Mouse (Mus musculus) midbrain, embryonic 13.5 days (tissue): Measurements from ENCODE around the gene Svop. TPM values are rescaled to one million over a fixed set of nuclear protein-coding genes. Genes with fewer than 3 reads are reported as not detected.
A peak's percentile ranks its signal among the peaks of the same experiment; 100 is the strongest.

Experiments
- ATAC-seq: fragments of 200-750 bp; cut with Nextera tagmentation; 2 replicates; pipeline ENCODE4 v1.8.0; 2017; ENCODE audit warnings: mild to moderate bottlenecking, moderate TSS enrichment, moderate library complexity
- H3K27ac ChIP-seq: fragments of 300-500 bp; sonication (generic); 2 replicates; pipeline ENCODE4 v1.5.1; 2015; ENCODE audit warnings: inconsistent platforms, mild to moderate bottlenecking, moderate library complexity
- H3K27me3 ChIP-seq: fragments of 300-500 bp; sonication (generic); 2 replicates; pipeline ENCODE4 v1.6.1; 2015; ENCODE audit warnings: mild to moderate bottlenecking, inconsistent platforms
- H3K36me3 ChIP-seq: fragments of 300-500 bp; sonication (generic); 2 replicates; pipeline ENCODE4 v1.6.1; 2015; ENCODE audit warnings: mild to moderate bottlenecking, inconsistent platforms
- H3K4me1 ChIP-seq: fragments of 300-500 bp; sonication (generic); replicated peaks from 2 replicates; pipeline ENCODE4 v1.6.1; 2015; ENCODE audit warnings: inconsistent platforms
- H3K4me2 ChIP-seq: fragments of 300-500 bp; sonication (generic); replicated peaks from 2 replicates; pipeline ENCODE4 v1.6.1; 2015; ENCODE audit warnings: moderate library complexity, mild to moderate bottlenecking, inconsistent platforms
- H3K4me3 ChIP-seq: fragments of 300-500 bp; sonication (generic); replicated peaks from 2 replicates; pipeline ENCODE4 v1.5.1; 2015; ENCODE audit warnings: mild to moderate bottlenecking, inconsistent platforms
- H3K9ac ChIP-seq: fragments of 300-500 bp; sonication (generic); replicated peaks from 2 replicates; pipeline ENCODE4 v1.6.1; 2015; ENCODE audit warnings: mild to moderate bottlenecking, inconsistent platforms
- H3K9me3 ChIP-seq: fragments of 300-500 bp; sonication (generic); 2 replicates; pipeline ENCODE4 v1.6.1; 2016; ENCODE audit warnings: mild to moderate bottlenecking, inconsistent platforms
- WGBS: fragments of 180-500 bp; shearing (Covaris S2); methylation state at CpG from one replicate; pipeline ENCODE4 v1.1.7; 2015; 5-methylcytosine and 5-hydroxymethylcytosine counted together
- polyA plus RNA-seq: library from polyadenylated mRNA; unstranded; fragments of >200 nt; fragmentation: Nextera tagmentation; extraction: Ambion mirVana; gene quantifications from 2 replicates; pipeline ENCODE4 v1.2.1, GENCODE M21; 2015

Svop gene
- polyA plus RNA-seq, 1 experiment from 2014 or later, result 82.7 TPM

DNA sequence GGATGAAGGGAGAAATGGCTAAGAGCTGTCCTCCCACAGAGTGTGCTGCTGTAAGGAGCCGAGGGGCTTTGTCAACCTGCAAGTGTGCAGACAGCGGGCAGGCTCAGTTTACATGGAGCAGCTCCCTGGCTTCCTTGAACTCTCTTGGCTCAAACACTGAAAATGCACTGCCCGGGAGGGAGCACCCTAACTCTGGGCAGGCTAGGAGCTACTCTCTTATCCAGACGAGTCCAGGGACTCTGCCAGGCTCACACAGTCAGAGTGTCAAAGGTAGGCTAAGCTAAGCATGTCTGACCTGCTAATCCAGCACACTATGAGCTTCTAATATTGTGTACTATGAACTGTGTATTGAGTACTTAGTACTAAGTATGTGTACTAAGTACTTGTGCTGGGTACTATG lies 84.4 kb downstream of the Svop start:
- Histone ChIP-seq H3K9ac (no peak overlapping the region), H3K4me3 (no peak overlapping the region), H3K4me1 (no peaks in the 10 kb centered on the region), H3K27ac (no peak overlapping the region), H3K36me3 (no peaks in the 10 kb centered on the region), H3K9me3 (no peaks in the 10 kb centered on the region), H3K27me3 (no peaks in the 10 kb centered on the region), H3K4me2 (no peak overlapping the region)
- 81% methylated on average over 4 of the region's 4 CpGs for WGBS
- ATAC-seq, result no peak

- no peaks in the 10 kb centered on the region for H3K27me3 ChIP-seq
- no peaks in the 10 kb centered on the region for H3K9me3 ChIP-seq
- WGBS, result 84% methylated on average over 5 of the region's 5 CpGs
- no peak overlapping the region for H3K9ac ChIP-seq
- H3K27ac ChIP-seq, result no peak overlapping the region
- H3K4me3 ChIP-seq, result no peak overlapping the region
- no peaks in the 10 kb centered on the region for H3K36me3 ChIP-seq
- no peak for ATAC-seq
- H3K4me2 ChIP-seq, result no peak overlapping the region
- H3K4me1 ChIP-seq, result no peaks in the 10 kb centered on the region
Measured at GRCm38 (mm10) chr5:114005100-114005499, 86.3 kb downstream of the Svop start.

DNA sequence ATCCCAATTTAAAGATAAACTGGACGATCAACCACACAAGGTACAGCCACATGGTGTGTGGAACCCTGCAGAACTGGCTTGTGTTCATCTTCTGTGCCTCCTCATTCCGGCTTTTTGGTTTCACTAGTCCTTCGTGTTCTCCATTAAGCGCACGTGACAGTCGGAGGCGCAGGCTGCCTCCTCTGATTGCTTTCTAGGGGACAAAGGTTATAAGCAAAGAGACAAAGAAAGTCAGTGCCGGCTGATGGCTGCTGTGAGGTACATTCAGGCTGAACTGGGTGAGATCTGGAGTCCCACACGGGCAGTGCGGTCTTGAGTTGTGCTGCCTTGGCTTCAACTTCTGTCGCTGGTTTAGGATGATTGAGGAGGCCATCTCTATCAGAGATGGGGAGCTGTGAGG lies 86.8 kb downstream of the Svop start:
- 76% methylated on average over 11 of the region's 11 CpGs for WGBS
- Histone ChIP-seq H3K4me2 (no peak overlapping the region), H3K4me3 (no peak overlapping the region), H3K4me1 (no peaks in the 10 kb centered on the region), H3K9ac (no peak overlapping the region), H3K27me3 (no peaks in the 10 kb centered on the region), H3K27ac (no peak overlapping the region), H3K9me3 (no peaks in the 10 kb centered on the region), H3K36me3 (no peaks in the 10 kb centered on the region)
- no peak for ATAC-seq

DNA sequence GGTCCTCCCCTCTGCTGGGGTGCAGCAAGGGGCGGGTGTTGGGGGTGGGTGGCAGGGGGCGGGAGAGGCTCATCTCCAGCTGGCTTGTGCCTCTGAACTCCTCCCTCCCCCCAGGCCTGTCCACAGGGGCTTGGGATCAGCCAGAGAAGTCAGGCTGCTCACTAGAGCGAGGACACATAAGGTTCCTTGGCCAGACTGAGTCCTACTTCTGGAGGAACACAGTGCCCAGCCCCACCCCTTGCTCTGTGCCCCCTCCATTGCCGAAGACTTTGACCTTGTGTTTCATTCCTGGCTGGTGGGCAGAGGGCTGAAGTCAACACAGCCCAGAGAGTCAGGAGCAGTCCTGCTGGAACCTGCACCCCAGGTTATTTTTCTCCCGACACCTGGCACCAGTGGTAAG lies 87.8 kb downstream of the Svop start, which contains the start of gene Dao:
Gene Dao (plus strand): TSS at position 162 of the 400 bp plus-strand sequence.
- H3K9me3 ChIP-seq, result no peaks in the 10 kb centered on the region
- no peak within 1 kb of the TSS for H3K4me2 ChIP-seq
- no peak within 1 kb of the TSS for H3K27ac ChIP-seq
- no peaks in the 10 kb centered on the region for H3K27me3 ChIP-seq
- no peak within 1 kb of the TSS for H3K9ac ChIP-seq
- ATAC-seq, result no peak
- H3K4me3 ChIP-seq, result no peak within 1 kb of the TSS
- H3K4me1 ChIP-seq, result no peaks in the 10 kb centered on the region
- WGBS, result 58% methylated on average over 5 of the region's 5 CpGs
- H3K36me3 ChIP-seq, result no peaks in the 10 kb centered on the region

DNA sequence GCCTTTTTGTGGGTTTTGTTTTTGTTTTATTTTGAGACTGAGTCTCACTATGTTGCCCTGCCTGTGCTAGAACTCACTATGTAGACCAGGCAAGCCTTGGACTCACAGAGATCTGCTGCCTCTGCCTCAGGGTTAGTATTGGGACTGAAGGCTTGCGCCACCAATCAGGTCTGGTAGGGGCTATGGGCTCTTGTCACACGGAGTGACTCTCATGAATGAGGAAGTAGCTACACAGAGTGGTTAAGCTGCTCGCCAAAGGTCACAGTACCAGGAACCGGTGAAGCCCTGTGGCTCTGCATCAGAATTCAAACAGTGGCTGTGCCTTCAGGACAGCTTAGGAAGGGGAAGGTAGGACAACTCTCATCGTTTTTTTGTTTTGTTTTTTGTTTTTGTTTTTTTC lies 92.0 kb downstream of the Svop start:
- no peaks in the 10 kb centered on the region for H3K9me3 ChIP-seq
- H3K27ac ChIP-seq, result no peak overlapping the region
- H3K27me3 ChIP-seq, result no peaks in the 10 kb centered on the region
- H3K4me3 ChIP-seq, result no peak overlapping the region
- no peaks in the 10 kb centered on the region for H3K36me3 ChIP-seq
- peaks cover 4% of the 10 kb centered on the region for H3K4me1 ChIP-seq
- H3K9ac ChIP-seq, result no peak overlapping the region
- 68% methylated on average over 5 of the region's 5 CpGs for WGBS
- no peak for ATAC-seq
- H3K4me2 ChIP-seq, result no peak overlapping the region

GRCm38 (mm10) chr5:113996458-113996857 lies 94.9 kb downstream of the Svop start:
- H3K9me3 ChIP-seq, result no peaks in the 10 kb centered on the region
- no peaks in the 10 kb centered on the region for H3K27me3 ChIP-seq
- no peaks in the 10 kb centered on the region for H3K36me3 ChIP-seq
- H3K4me2 ChIP-seq, result no peak overlapping the region
- H3K4me1 ChIP-seq, result peaks cover 22% of the 10 kb centered on the region
- 70% methylated on average over 2 of the region's 2 CpGs for WGBS
- no peak for ATAC-seq
- H3K27ac ChIP-seq, result no peak overlapping the region
- H3K9ac ChIP-seq, result peak overlapping the region; percentile 16; the same call in 1 of the 2 replicates
- H3K4me3 ChIP-seq, result no peak overlapping the region

DNA sequence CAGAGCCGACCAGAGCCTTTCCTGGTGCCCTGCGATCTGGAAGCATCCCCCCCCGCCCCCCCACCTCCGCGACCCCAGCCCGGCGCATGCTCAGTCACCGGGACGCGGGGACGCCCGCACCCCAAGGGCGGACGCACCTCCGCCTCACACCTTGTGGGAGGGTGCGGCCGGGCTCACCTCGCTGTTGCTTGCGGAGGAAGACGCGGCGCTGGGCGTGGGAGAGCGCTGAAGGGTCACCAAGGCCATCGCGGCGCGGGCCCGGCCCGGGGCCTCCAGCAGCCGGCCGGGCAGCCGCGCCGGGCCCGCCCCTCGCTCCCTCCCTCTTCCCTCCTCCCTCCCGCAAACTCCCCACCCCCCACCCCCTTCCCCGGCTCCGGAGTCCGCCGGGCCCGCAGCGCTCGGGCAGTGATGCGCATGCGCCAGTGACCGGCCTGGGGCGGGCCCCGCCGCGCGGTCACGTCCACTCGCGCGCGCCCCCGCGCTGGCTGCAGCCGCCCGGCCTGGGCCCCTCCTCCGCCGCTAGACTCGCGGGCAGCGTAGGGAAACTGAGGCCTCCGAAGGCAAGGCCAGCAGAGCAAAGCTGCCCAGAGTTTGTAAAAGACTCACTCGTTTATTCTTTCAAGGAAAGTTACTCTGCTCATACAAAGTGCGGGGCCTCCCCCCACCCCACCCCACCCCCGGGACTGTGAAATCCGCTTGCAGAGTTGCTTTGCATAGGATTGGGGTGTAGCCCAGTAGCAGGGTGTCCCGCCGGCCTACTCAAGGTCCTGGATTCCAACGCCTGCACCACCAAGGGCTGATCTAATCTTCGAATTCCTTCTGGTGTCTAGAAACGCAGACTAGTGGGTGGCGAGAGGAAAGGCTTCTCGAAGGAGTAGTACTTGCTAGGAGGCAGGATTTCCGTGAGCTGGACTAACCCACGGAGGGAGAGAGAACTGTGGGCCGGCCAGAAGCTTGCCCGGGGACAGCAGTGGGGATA lies 97.6 kb downstream of the Svop start, which contains the start of gene Ssh1:
Gene Ssh1 (minus strand): TSS at position 408 of the 979 bp plus-strand sequence.
- H3K4me3 ChIP-seq, result peak within 1 kb of the TSS; percentile 72
- 1% methylated on average over 77 of the region's 83 CpGs for WGBS
- peak within 1 kb of the TSS; percentile 94 for H3K27ac ChIP-seq
- H3K4me1 ChIP-seq, result peaks cover 41% of the 10 kb centered on the region
- H3K9me3 ChIP-seq, result no peaks in the 10 kb centered on the region
- H3K36me3 ChIP-seq, result peaks cover 9% of the 10 kb centered on the region; the same call in 1 of the 2 replicates
- H3K9ac ChIP-seq, result peak within 1 kb of the TSS; percentile 90
- H3K27me3 ChIP-seq, result no peaks in the 10 kb centered on the region
- H3K4me2 ChIP-seq, result peak within 1 kb of the TSS; percentile 66
- ATAC-seq, result peak; percentile 88

DNA sequence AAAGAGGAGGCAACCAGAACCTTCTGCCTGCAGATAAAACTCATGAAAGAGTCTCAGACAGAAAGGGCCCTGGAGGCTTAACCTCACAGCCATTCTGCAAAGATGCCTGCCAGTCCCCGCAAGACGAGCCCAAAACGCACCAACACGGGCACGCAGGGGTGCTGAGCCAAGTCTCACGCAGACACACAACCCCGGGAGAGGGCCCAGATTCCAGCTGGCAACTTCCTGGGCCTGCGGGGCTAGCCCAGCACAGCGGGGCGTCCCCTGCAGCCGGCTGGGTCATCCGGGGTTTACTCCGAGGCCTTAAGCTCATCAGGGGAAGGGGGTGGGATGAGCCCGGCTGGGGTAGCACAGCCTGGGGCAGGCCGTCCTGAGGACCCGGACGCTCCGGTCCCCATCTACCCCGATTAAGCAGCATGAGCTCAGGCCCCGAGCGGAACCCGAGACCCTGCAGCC lies 98.3 kb downstream of the Svop start:
- under 1% methylated on average over 22 of the region's 22 CpGs for WGBS
- Histone ChIP-seq H3K4me3 (peak overlapping the region; percentile 72), H3K9me3 (no peaks in the 10 kb centered on the region), H3K4me1 (peaks cover 41% of the 10 kb centered on the region), H3K36me3 (peaks cover 10% of the 10 kb centered on the region; the same call in 1 of the 2 replicates), H3K9ac (peak overlapping the region; percentile 90), H3K4me2 (peak overlapping the region; percentile 66), H3K27ac (peak overlapping the region; percentile 94), H3K27me3 (no peaks in the 10 kb centered on the region)
- ATAC-seq, result peak; percentile 92

DNA sequence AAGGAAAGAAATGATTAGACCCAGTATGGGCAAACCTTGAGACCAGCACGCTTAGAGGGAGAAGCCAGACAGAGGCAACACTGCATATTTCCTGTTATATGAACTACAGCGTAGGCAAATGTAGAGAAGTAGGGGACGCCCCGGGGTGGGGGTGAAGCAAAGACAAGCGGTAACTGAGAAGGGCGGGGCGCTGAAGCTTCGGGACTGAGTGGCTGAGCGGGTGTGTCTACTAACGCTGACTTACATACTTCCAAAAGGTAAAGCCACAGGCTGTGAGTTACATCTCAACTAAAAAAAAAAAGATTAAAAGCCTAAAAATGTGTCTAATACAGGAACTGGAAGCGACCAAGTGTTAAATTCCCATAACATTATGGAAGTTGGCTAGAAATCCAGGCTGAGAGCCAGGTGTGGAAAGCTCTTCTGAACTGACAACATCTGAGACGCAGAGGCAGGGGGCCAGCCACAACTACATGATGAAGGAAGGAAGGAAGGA lies 99.0 kb downstream of the Svop start:
- H3K9me3 ChIP-seq, result no peaks in the 10 kb centered on the region
- peak overlapping the region; percentile 72 for H3K4me3 ChIP-seq
- no peak for ATAC-seq
- peak overlapping the region; percentile 90 for H3K9ac ChIP-seq
- H3K27me3 ChIP-seq, result no peaks in the 10 kb centered on the region
- peak overlapping the region; percentile 66 for H3K4me2 ChIP-seq
- H3K4me1 ChIP-seq, result peaks cover 41% of the 10 kb centered on the region
- peaks cover 10% of the 10 kb centered on the region; the same call in 1 of the 2 replicates for H3K36me3 ChIP-seq
- peak overlapping the region; percentile 94 for H3K27ac ChIP-seq
- 42% methylated on average over 12 of the region's 12 CpGs for WGBS

GRCm38 (mm10) chr5:113991141-113991540 lies 100.2 kb downstream of the Svop start:
- WGBS, result 70% methylated on average over 7 of the region's 7 CpGs
- H3K4me1 ChIP-seq, result peaks cover 49% of the 10 kb centered on the region
- no peak overlapping the region for H3K4me3 ChIP-seq
- H3K9me3 ChIP-seq, result no peaks in the 10 kb centered on the region
- no peaks in the 10 kb centered on the region for H3K27me3 ChIP-seq
- no peak overlapping the region for H3K27ac ChIP-seq
- H3K4me2 ChIP-seq, result no peak overlapping the region
- peak overlapping the region; percentile 51; the same call in 1 of the 2 replicates for H3K9ac ChIP-seq
- ATAC-seq, result no peak
- peaks cover 18% of the 10 kb centered on the region for H3K36me3 ChIP-seq

DNA sequence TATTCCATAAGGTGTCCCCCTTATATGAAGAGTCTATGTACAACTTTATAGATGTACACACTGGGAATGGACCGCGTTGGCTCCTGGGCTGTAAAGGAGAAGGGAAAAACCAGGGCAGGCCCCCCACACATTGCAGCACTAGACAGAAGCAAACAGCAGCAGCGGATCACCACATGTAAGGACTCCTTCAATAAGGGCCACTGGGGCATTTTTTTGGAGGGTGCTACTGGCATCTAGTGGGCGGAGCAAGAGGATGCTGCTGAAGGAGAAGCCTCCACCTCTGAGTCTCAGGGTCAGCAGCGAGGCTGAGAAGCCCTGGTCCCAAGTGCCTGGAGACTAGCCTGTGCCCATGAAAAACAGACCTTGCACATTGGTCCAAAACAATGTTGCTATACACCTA lies 100.8 kb downstream of the Svop start:
- H3K27ac ChIP-seq, result no peak overlapping the region
- no peak for ATAC-seq
- no peak overlapping the region for H3K4me2 ChIP-seq
- H3K9ac ChIP-seq, result 0 out of 2 replicates have a peak overlapping the region, but pooled peaks have one; percentile 32
- H3K4me3 ChIP-seq, result no peak overlapping the region
- peaks cover 21% of the 10 kb centered on the region for H3K36me3 ChIP-seq
- no peaks in the 10 kb centered on the region for H3K9me3 ChIP-seq
- no peaks in the 10 kb centered on the region for H3K27me3 ChIP-seq
- WGBS, result 86% methylated on average over 5 of the region's 5 CpGs
- H3K4me1 ChIP-seq, result peaks cover 54% of the 10 kb centered on the region

DNA sequence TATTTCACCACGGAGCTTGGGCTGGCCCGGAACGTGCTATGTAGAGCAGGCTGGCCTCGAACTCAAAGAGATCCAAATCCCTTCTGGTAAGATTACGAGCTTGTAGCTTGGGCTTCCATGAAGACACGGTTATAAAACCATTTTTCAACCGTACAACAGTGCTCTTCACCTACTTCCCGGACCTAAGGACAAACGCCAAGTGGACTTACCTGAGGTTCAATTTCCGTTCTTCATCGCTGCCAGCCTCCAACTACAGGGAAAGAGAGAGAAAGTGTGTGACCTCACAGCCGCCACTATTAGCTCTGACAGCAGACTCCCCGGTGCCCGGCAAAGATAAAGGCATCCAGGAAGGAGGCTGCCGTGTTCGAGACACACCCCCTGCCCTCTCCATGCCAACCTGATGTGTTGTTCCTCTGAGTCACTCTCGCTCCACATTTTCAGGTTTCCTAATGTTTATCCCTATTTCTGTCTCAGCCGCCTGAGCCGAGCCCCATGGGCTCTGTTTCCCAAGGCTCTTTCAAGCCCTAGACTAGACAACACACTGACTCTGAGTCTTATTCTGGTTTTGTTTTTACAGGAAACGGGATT lies 101.8 kb downstream of the Svop start:
- no peak for ATAC-seq
- H3K9me3 ChIP-seq, result no peaks in the 10 kb centered on the region
- peaks cover 21% of the 10 kb centered on the region for H3K36me3 ChIP-seq
- 88% methylated on average over 20 of the region's 20 CpGs for WGBS
- no peak overlapping the region for H3K4me2 ChIP-seq
- no peak overlapping the region for H3K9ac ChIP-seq
- H3K27ac ChIP-seq, result no peak overlapping the region
- H3K4me3 ChIP-seq, result no peak overlapping the region
- H3K4me1 ChIP-seq, result peaks cover 53% of the 10 kb centered on the region
- H3K27me3 ChIP-seq, result no peaks in the 10 kb centered on the region
